Mouse (Mus musculus) megakaryocyte-erythroid progenitor cell, adult 5-6 weeks (primary cell): ENCODE results near the gene Olfr639. TPM values are rescaled to one million over a fixed set of nuclear protein-coding genes. Genes with fewer than 3 reads are reported as not detected.
"Not testable (repeated sequence)": the region's sequence is repeated elsewhere in the genome, so short reads cannot be mapped to it uniquely, and the experiment has no call there.

Experiments used
- ATAC-seq: replicated peaks from 2 replicates; pipeline ENCODE4 v1.8.0; 2016; ENCODE audit warnings: mild to moderate bottlenecking, inconsistent platforms; ENCODE audit not compliant: severe bottlenecking, poor library complexity, low FRiP score, low TSS enrichment
- total RNA-seq, 2 experiments: library from RNA; stranded (forward) in 1 of 2; stranded (reverse) in 1 of 2; fragments of 200-1000, 215-1000 nt in 1 of 2; fragments of >200 nt in 1 of 2; fragmentation: Nextera tagmentation in 1 of 2; gene quantifications; 2 replicates each; pipeline ENCODE4 v1.2.3; 2014 to 2017

Gene Olfr639
- total RNA-seq (2014; fragmentation: Nextera tagmentation) = not detected in 2 replicates
- not detected in 2 replicates for total RNA-seq (2017)

GRCm38 (mm10) chr7:104017203-104017602, at the start of gene Olfr639:
Gene Olfr639, minus strand, starts transcription at chr7:104017303.
- ATAC-seq = no peak

GRCm38 (mm10) chr7:104061345-104061744, 44.2 kb upstream of the Olfr639 start, which contains the start of gene 4930516K23Rik:
Gene 4930516K23Rik, minus strand, starts transcription at chr7:104061445.
- no peak for ATAC-seq

GRCm38 (mm10) chr7:104059215-104059614, 42.1 kb upstream of the Olfr639 start:
- no peak for ATAC-seq

- ATAC-seq = no peak
These were observed 35.5 kb upstream of the Olfr639 start, which contains the start of gene Olfr642 for GRCm38 (mm10) chr7:104052566-104052965. Gene Olfr642, minus strand, starts transcription at chr7:104052666.

GRCm38 (mm10) chr7:104050745-104051144, 33.6 kb upstream of the Olfr639 start:
- ATAC-seq = no peak

GRCm38 (mm10) chr7:104035145-104035544, 18.0 kb upstream of the Olfr639 start, which contains the start of gene Olfr641:
Gene Olfr641, plus strand, starts transcription at chr7:104035445.
- no peak for ATAC-seq

- ATAC-seq = no peak
These were observed 9.9 kb upstream of the Olfr639 start for GRCm38 (mm10) chr7:104026978-104027377.

GRCm38 (mm10) chr7:104025473-104025872, 8.4 kb upstream of the Olfr639 start, which contains the start of gene Olfr640:
Gene Olfr640, minus strand, starts transcription at chr7:104025573.
- no peak for ATAC-seq

GRCm38 (mm10) chr7:104021651-104022050, 4.5 kb upstream of the Olfr639 start:
- ATAC-seq = no peak

GRCm38 (mm10) chr7:104018953-104019352, 1.9 kb upstream of the Olfr639 start:
- ATAC-seq = no peak

GRCm38 (mm10) chr7:103999124-103999523, 18.0 kb downstream of the Olfr639 start:
- no peak for ATAC-seq

GRCm38 (mm10) chr7:103998446-103998845, 18.7 kb downstream of the Olfr639 start, which contains the start of gene Olfr638:
Gene Olfr638, plus strand, starts transcription at chr7:103998746.
- no peak for ATAC-seq

GRCm38 (mm10) chr7:103971782-103972181, 45.3 kb downstream of the Olfr639 start:
- no peak for ATAC-seq

GRCm38 (mm10) chr7:103970852-103971251, 46.3 kb downstream of the Olfr639 start, which contains the start of gene Olfr635:
Gene Olfr635, plus strand, starts transcription at chr7:103971152.
- no peak for ATAC-seq

GRCm38 (mm10) chr7:103966873-103967272, 50.2 kb downstream of the Olfr639 start:
- not testable (repeated sequence) for ATAC-seq

Other genes starting within 250 kb of the Olfr639 start
Only the 30 nearest of the 32 such genes appear.
- not detected in 2 replicates for gene Olfr67, start 225.5 kb downstream of the Olfr639 start, total RNA-seq (2014; fragmentation: Nextera tagmentation)
- not detected in 2 replicates for gene Olfr67, start 225.5 kb downstream of the Olfr639 start, total RNA-seq (2017)
- gene Hbb-bt, start 203.3 kb downstream of the Olfr639 start, total RNA-seq (2014; fragmentation: Nextera tagmentation) = 118 and 169 TPM in 2 replicates
- gene Hbb-bt, start 203.3 kb downstream of the Olfr639 start, total RNA-seq (2017) = 10.7 and 57.4 TPM in 2 replicates
- gene Hbb-bs, start 189.2 kb downstream of the Olfr639 start, total RNA-seq (2014; fragmentation: Nextera tagmentation) = 149 and 199 TPM in 2 replicates
- 20.1 and 148 TPM in 2 replicates for gene Hbb-bs, start 189.2 kb downstream of the Olfr639 start, total RNA-seq (2017)
- gene Hbb-bh2, start 176.8 kb downstream of the Olfr639 start, total RNA-seq (2014; fragmentation: Nextera tagmentation) = not detected in 2 replicates
- gene Hbb-bh2, start 176.8 kb downstream of the Olfr639 start, total RNA-seq (2017) = not detected in 2 replicates
- gene Hbb-bh1, start 174.1 kb downstream of the Olfr639 start, total RNA-seq (2014; fragmentation: Nextera tagmentation) = not detected in 2 replicates
- gene Hbb-bh1, start 174.1 kb downstream of the Olfr639 start, total RNA-seq (2017) = not detected in 2 replicates
- gene Hbb-y, start 164.1 kb downstream of the Olfr639 start, total RNA-seq (2014; fragmentation: Nextera tagmentation) = not detected in 2 replicates
- gene Hbb-y, start 164.1 kb downstream of the Olfr639 start, total RNA-seq (2017) = not detected in 2 replicates
- not detected in 2 replicates for gene Olfr66, start 131.1 kb downstream of the Olfr639 start, total RNA-seq (2014; fragmentation: Nextera tagmentation)
- gene Olfr66, start 131.1 kb downstream of the Olfr639 start, total RNA-seq (2017) = not detected in 2 replicates
- not detected in 2 replicates for gene Olfr64, start 122.8 kb downstream of the Olfr639 start, total RNA-seq (2014; fragmentation: Nextera tagmentation)
- gene Olfr64, start 122.8 kb downstream of the Olfr639 start, total RNA-seq (2017) = not detected in 2 replicates
- gene Olfr65, start 113.8 kb downstream of the Olfr639 start, total RNA-seq (2014; fragmentation: Nextera tagmentation) = not detected in 2 replicates
- not detected in 2 replicates for gene Olfr65, start 113.8 kb downstream of the Olfr639 start, total RNA-seq (2017)
- not detected in 2 replicates for gene Olfr631, start 88.5 kb downstream of the Olfr639 start, total RNA-seq (2014; fragmentation: Nextera tagmentation)
- not detected in 2 replicates for gene Olfr631, start 88.5 kb downstream of the Olfr639 start, total RNA-seq (2017)
- gene Olfr632, start 83.0 kb downstream of the Olfr639 start, total RNA-seq (2014; fragmentation: Nextera tagmentation) = not detected in 2 replicates
- not detected in 2 replicates for gene Olfr632, start 83.0 kb downstream of the Olfr639 start, total RNA-seq (2017)
- gene Olfr633, start 72.9 kb downstream of the Olfr639 start, total RNA-seq (2014; fragmentation: Nextera tagmentation) = not detected in 2 replicates
- gene Olfr633, start 72.9 kb downstream of the Olfr639 start, total RNA-seq (2017) = not detected in 2 replicates
- gene Olfr635, start 46.2 kb downstream of the Olfr639 start, total RNA-seq (2014; fragmentation: Nextera tagmentation) = not detected in 2 replicates
- gene Olfr635, start 46.2 kb downstream of the Olfr639 start, total RNA-seq (2017) = not detected in 2 replicates
- gene Olfr638, start 18.6 kb downstream of the Olfr639 start, total RNA-seq (2014; fragmentation: Nextera tagmentation) = not detected in 2 replicates
- not detected in 2 replicates for gene Olfr638, start 18.6 kb downstream of the Olfr639 start, total RNA-seq (2017)
- not detected in 2 replicates for gene Olfr640, start 8.3 kb upstream of the Olfr639 start, total RNA-seq (2014; fragmentation: Nextera tagmentation)
- gene Olfr640, start 8.3 kb upstream of the Olfr639 start, total RNA-seq (2017) = not detected in 2 replicates
- not detected in 2 replicates for gene Olfr641, start 18.1 kb upstream of the Olfr639 start, total RNA-seq (2014; fragmentation: Nextera tagmentation)
- not detected in 2 replicates for gene Olfr641, start 18.1 kb upstream of the Olfr639 start, total RNA-seq (2017)
- not detected in 2 replicates for gene Olfr642, start 35.4 kb upstream of the Olfr639 start, total RNA-seq (2014; fragmentation: Nextera tagmentation)
- not detected in 2 replicates for gene Olfr642, start 35.4 kb upstream of the Olfr639 start, total RNA-seq (2017)
- not detected in 2 replicates for gene 4930516K23Rik, start 44.1 kb upstream of the Olfr639 start, total RNA-seq (2014; fragmentation: Nextera tagmentation)
- not detected in 2 replicates for gene 4930516K23Rik, start 44.1 kb upstream of the Olfr639 start, total RNA-seq (2017)
- gene Olfr644, start 54.6 kb upstream of the Olfr639 start, total RNA-seq (2014; fragmentation: Nextera tagmentation) = not detected in 2 replicates
- not detected in 2 replicates for gene Olfr644, start 54.6 kb upstream of the Olfr639 start, total RNA-seq (2017)
- not detected in 2 replicates for gene Olfr645, start 68.2 kb upstream of the Olfr639 start, total RNA-seq (2014; fragmentation: Nextera tagmentation)
- not detected in 2 replicates for gene Olfr645, start 68.2 kb upstream of the Olfr639 start, total RNA-seq (2017)
- not detected in 2 replicates for gene Olfr646, start 87.6 kb upstream of the Olfr639 start, total RNA-seq (2014; fragmentation: Nextera tagmentation)
- not detected in 2 replicates for gene Olfr646, start 87.6 kb upstream of the Olfr639 start, total RNA-seq (2017)
- not detected in 2 replicates for gene Ubqln5, start 112.5 kb upstream of the Olfr639 start, total RNA-seq (2014; fragmentation: Nextera tagmentation)
- gene Ubqln5, start 112.5 kb upstream of the Olfr639 start, total RNA-seq (2017) = not detected in 2 replicates
- not detected in 2 replicates for gene Olfr643, start 120.1 kb upstream of the Olfr639 start, total RNA-seq (2014; fragmentation: Nextera tagmentation)
- not detected in 2 replicates for gene Olfr643, start 120.1 kb upstream of the Olfr639 start, total RNA-seq (2017)
- gene Ubqln3, start 126.0 kb upstream of the Olfr639 start, total RNA-seq (2014; fragmentation: Nextera tagmentation) = not detected in 2 replicates
- gene Ubqln3, start 126.0 kb upstream of the Olfr639 start, total RNA-seq (2017) = not detected in 2 replicates
- not detected in 2 replicates for gene Ubqlnl, start 133.3 kb upstream of the Olfr639 start, total RNA-seq (2014; fragmentation: Nextera tagmentation)
- gene Ubqlnl, start 133.3 kb upstream of the Olfr639 start, total RNA-seq (2017) = not detected in 2 replicates
- not detected in 2 replicates for gene Olfm5, start 147.5 kb upstream of the Olfr639 start, total RNA-seq (2014; fragmentation: Nextera tagmentation)
- gene Olfm5, start 147.5 kb upstream of the Olfr639 start, total RNA-seq (2017) = not detected in 2 replicates
- 0.92 TPM in 1 of 2 replicates, not detected in the other for gene Olfr648, start 166.1 kb upstream of the Olfr639 start, total RNA-seq (2014; fragmentation: Nextera tagmentation)
- not detected in 2 replicates for gene Olfr648, start 166.1 kb upstream of the Olfr639 start, total RNA-seq (2017)
- gene Olfr649, start 178.7 kb upstream of the Olfr639 start, total RNA-seq (2014; fragmentation: Nextera tagmentation) = not detected in 2 replicates
- not detected in 2 replicates for gene Olfr649, start 178.7 kb upstream of the Olfr639 start, total RNA-seq (2017)
- gene Trim6, start 201.5 kb upstream of the Olfr639 start, total RNA-seq (2014; fragmentation: Nextera tagmentation) = 0.55 and 0.99 TPM in 2 replicates
- gene Trim6, start 201.5 kb upstream of the Olfr639 start, total RNA-seq (2017) = 0.50 TPM in 1 of 2 replicates, not detected in the other
- gene Trim34a, start 227.2 kb upstream of the Olfr639 start, total RNA-seq (2014; fragmentation: Nextera tagmentation) = 7.6 and 21.4 TPM in 2 replicates
- gene Trim34a, start 227.2 kb upstream of the Olfr639 start, total RNA-seq (2017) = 10.9 and 21.9 TPM in 2 replicates